Mouse (Mus musculus) liver, postnatal 0 days (tissue): ENCODE results near the gene Trim7. TPM values are rescaled to one million over a fixed set of nuclear protein-coding genes. Genes with fewer than 3 reads are reported as not detected.

Experiments used
- ATAC-seq: fragments of 200-750 bp; cut with Nextera tagmentation; 2 replicates; pipeline ENCODE4 v1.8.0; 2017; ENCODE audit warnings: mild to moderate bottlenecking, moderate library complexity
- DNase-seq: peaks from one replicate; pipeline ENCODE4 v3.0.0-alpha.2; 2016
- H3K27ac ChIP-seq: fragments of 300-500 bp; sonication (generic); 2 replicates; pipeline ENCODE4 v1.5.1; 2014; ENCODE audit warnings: antibody characterized with exemption, moderate library complexity, mild to moderate bottlenecking, low read depth
- H3K27me3 ChIP-seq: fragments of 300-500 bp; sonication (generic); 2 replicates; pipeline ENCODE4 v1.6.1; 2014; ENCODE audit warnings: low read length, control low read depth, mixed read lengths; ENCODE audit not compliant: insufficient read depth
- H3K36me3 ChIP-seq: fragments of 300-500 bp; sonication (generic); replicated peaks from 2 replicates; pipeline ENCODE4 v1.6.1; 2014; ENCODE audit warnings: mild to moderate bottlenecking, control low read depth, low read length, moderate library complexity, mixed read lengths; ENCODE audit not compliant: insufficient read depth
- H3K4me1 ChIP-seq: fragments of 300-500 bp; sonication (generic); 2 replicates; pipeline ENCODE4 v1.6.1; 2014; ENCODE audit warnings: antibody characterized with exemption, mild to moderate bottlenecking, control low read depth; ENCODE audit not compliant: insufficient read depth
- H3K4me2 ChIP-seq: fragments of 300-500 bp; sonication (generic); 2 replicates; pipeline ENCODE4 v1.6.1; 2014; ENCODE audit warnings: low read depth, mild to moderate bottlenecking, low read length, moderate library complexity, mixed read lengths
- H3K4me3 ChIP-seq: fragments of 300-500 bp; sonication (generic); 2 replicates; pipeline ENCODE4 v1.5.1; 2014; ENCODE audit warnings: low read depth, low read length
- H3K9ac ChIP-seq: fragments of 300-500 bp; sonication (generic); replicated peaks from 2 replicates; pipeline ENCODE4 v1.6.1; 2014; ENCODE audit warnings: mild to moderate bottlenecking, moderate library complexity
- H3K9me3 ChIP-seq: fragments of 300-500 bp; sonication (generic); 2 replicates; pipeline ENCODE4 v1.6.1; 2016; ENCODE audit warnings: mild to moderate bottlenecking, control low read depth, low read length, mixed read lengths
- CTCF ChIP-seq: sonication (generic); IDR thresholded peaks from 2 replicates; pipeline ENCODE4 v1.5.1; 2016; ENCODE audit warnings: antibody characterized with exemption, low read depth
- EP300 ChIP-seq: IDR thresholded peaks from 2 replicates; pipeline ENCODE4 v1.6.1; 2016; ENCODE audit warnings: antibody characterized with exemption, low read depth, mild to moderate bottlenecking
- WGBS: fragments of 180-500 bp; shearing (Covaris S2); extraction: QIAGEN DNeasy Blood & Tissue Kit; methylation state at CpG from one replicate; pipeline ENCODE4 v1.1.7; 2014; ENCODE audit not compliant: insufficient replicate concordance; 5-methylcytosine and 5-hydroxymethylcytosine counted together
- polyA plus RNA-seq: library from polyadenylated mRNA; unstranded; fragments of >200 nt; fragmentation: Nextera tagmentation; extraction: Ambion mirVana; gene quantifications from 2 replicates; pipeline ENCODE4 v1.2.1, GENCODE M21; 2015

The Trim7 gene
- polyA plus RNA-seq, 1 experiment from 2014 or later = 0.48 TPM

GRCm38 (mm10) chr11:48808737-48809433 lies 17.1 kb upstream of the Trim7 start:
- H3K4me3 ChIP-seq = no peak overlapping the region
- H3K4me1 ChIP-seq = peaks cover 2% of the 10 kb centered on the region; the same call in 1 of the 2 replicates
- ATAC-seq (no peak), DNase-seq (no peak)
- no peak overlapping the region for H3K27ac ChIP-seq
- peak overlapping the region; percentile 21; the same call in 1 of the 2 replicates for H3K9ac ChIP-seq
- 66% methylated on average over 16 of the region's 16 CpGs for WGBS
- no peak for TF ChIP-seq CTCF
- TF ChIP-seq EP300 = no peak
- no peak overlapping the region for H3K4me2 ChIP-seq
- no peaks in the 10 kb centered on the region for H3K9me3 ChIP-seq
- no peaks in the 10 kb centered on the region for H3K27me3 ChIP-seq
- peaks cover 83% of the 10 kb centered on the region for H3K36me3 ChIP-seq

GRCm38 (mm10) chr11:48809434-48809830 lies 16.5 kb upstream of the Trim7 start:
- TF ChIP-seq CTCF (no peak), EP300 (no peak)
- ATAC-seq (no peak), DNase-seq (no peak)
- WGBS = 64% methylated on average over 4 of the region's 4 CpGs
- no peaks in the 10 kb centered on the region for H3K9me3 ChIP-seq
- no peak overlapping the region for H3K27ac ChIP-seq
- H3K27me3 ChIP-seq = no peaks in the 10 kb centered on the region
- no peak overlapping the region for H3K4me3 ChIP-seq
- no peak overlapping the region for H3K9ac ChIP-seq
- peaks cover 78% of the 10 kb centered on the region for H3K36me3 ChIP-seq
- peaks cover 6% of the 10 kb centered on the region for H3K4me1 ChIP-seq
- H3K4me2 ChIP-seq = no peak overlapping the region

DNA sequence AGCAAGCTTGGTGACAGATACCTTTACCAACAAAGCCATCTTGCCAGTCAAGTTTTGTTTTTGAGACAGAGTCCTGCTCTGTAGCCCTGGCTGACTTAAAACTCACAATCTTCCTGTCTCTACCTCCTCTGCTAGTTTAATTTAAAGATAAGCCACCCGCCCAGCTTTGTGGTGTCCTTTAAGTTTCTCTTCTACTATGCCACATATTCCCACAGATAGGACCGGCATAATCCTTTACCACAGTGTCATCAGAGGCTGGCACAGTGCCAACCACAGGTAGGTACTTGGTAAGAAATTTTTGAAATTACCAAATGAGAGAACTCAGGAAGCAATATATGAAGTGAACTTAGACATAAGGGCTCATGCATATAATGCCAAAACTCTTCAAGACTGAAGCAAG lies 15.8 kb upstream of the Trim7 start:
- Histone ChIP-seq H3K9ac (no peak overlapping the region), H3K4me3 (no peak overlapping the region), H3K4me2 (no peak overlapping the region), H3K36me3 (peaks cover 71% of the 10 kb centered on the region), H3K27me3 (no peaks in the 10 kb centered on the region), H3K27ac (no peak overlapping the region), H3K4me1 (peaks cover 12% of the 10 kb centered on the region), H3K9me3 (no peaks in the 10 kb centered on the region)
- 48% methylated on average over 2 of the region's 2 CpGs for WGBS
- TF ChIP-seq EP300 (no peak), CTCF (no peak)
- ATAC-seq (no peak), DNase-seq (no peak)

DNA sequence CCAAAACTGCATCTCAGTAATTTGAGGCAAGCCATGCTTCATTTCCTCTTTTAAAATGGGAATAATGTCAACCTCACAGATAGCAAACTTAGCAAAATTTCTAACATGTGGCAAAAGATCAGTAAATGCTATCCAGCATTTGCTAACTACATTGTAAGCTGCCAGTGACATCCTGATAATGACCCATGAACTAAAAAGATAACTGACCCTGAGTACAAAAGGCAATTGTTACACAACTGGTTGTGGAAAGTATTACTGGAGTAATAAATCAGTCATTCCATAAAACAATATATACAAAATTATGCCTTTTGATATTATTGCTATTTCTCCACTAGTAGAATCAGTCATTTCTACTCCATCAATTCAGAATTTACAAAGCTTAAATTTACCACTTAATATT lies 12.2 kb upstream of the Trim7 start:
- H3K36me3 ChIP-seq = peaks cover 35% of the 10 kb centered on the region
- TF ChIP-seq CTCF = no peak
- TF ChIP-seq EP300 = no peak

DNA sequence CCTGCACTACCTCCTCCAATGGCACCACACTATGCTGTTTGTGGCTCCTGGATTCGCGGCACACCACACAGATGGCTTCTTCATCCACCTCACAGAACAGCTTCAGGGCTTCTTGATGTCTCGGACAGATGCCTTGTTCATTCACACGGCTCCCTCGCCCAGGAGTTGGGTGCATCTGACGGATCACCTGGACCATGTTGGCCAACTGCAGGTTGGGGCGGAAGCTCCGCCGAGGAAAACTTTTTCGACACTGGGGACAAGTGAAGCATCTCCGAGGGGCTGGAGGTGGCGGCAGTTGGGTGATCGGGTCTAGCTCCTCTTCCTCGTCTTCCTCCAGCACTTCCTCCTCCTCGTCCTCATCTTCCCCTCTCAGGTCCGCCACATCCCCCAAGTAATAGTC lies 10.1 kb upstream of the Trim7 start:
- TF ChIP-seq EP300 (no peak), CTCF (no peak)
- DNase-seq (no peak), ATAC-seq (no peak)
- Histone ChIP-seq H3K9me3 (no peaks in the 10 kb centered on the region), H3K27me3 (no peaks in the 10 kb centered on the region), H3K27ac (peak overlapping the region; percentile 99), H3K4me1 (peaks cover 38% of the 10 kb centered on the region), H3K36me3 (peaks cover 16% of the 10 kb centered on the region), H3K9ac (peak overlapping the region; percentile 17; the same call in 1 of the 2 replicates), H3K4me3 (peak overlapping the region; percentile 82), H3K4me2 (peak overlapping the region; percentile 84)
- WGBS = 52% methylated on average over 16 of the region's 16 CpGs

More for the DNA sequence above, 12.2 kb upstream of the Trim7 start:
- no peak for ATAC-seq
- H3K9me3 ChIP-seq = no peaks in the 10 kb centered on the region
- no peak overlapping the region for H3K27ac ChIP-seq
- H3K4me2 ChIP-seq = no peak overlapping the region
- DNase-seq = no peak
- no peaks in the 10 kb centered on the region for H3K27me3 ChIP-seq
- no peak overlapping the region for H3K9ac ChIP-seq
- H3K4me1 ChIP-seq = peaks cover 27% of the 10 kb centered on the region
- no peak overlapping the region for H3K4me3 ChIP-seq

DNA sequence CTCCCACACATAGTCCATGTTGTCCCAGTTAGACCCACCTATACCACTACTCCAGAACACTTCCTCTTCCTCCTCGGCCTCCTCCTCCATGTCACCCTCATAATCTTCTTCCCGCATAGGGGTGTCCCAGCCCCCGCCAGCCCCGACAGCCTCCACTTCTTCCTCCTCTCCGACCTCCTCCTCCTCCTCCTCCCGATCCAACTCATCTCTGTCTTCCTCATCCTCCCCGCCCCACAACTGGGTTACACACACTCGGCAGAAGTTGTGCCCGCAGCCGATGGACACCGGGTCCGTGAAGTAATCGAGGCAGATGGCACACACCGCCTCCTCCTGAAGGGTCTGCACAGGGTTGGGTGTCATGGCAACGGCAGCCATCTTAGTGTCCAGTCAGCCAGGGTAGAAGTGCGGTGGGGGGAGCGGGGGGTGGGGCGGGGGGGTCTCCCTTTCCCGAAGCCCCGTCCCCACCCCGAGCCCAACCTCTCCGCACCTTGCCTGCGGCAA lies 9.6 kb upstream of the Trim7 start:
- Histone ChIP-seq H3K4me2 (peak overlapping the region; percentile 84), H3K27ac (peak overlapping the region; percentile 99), H3K4me1 (peaks cover 38% of the 10 kb centered on the region), H3K27me3 (no peaks in the 10 kb centered on the region), H3K9me3 (no peaks in the 10 kb centered on the region), H3K36me3 (peaks cover 13% of the 10 kb centered on the region), H3K9ac (peak overlapping the region; percentile 87), H3K4me3 (peak overlapping the region; percentile 82)
- no peak for TF ChIP-seq CTCF
- no peak for TF ChIP-seq EP300
- 0% methylated on average over 16 of the region's 23 CpGs for WGBS
- DNase-seq = peak; percentile 63
- no peak for ATAC-seq
